ENCODE assay signal across 30 mouse cellular contexts in the genomic region with DNA sequence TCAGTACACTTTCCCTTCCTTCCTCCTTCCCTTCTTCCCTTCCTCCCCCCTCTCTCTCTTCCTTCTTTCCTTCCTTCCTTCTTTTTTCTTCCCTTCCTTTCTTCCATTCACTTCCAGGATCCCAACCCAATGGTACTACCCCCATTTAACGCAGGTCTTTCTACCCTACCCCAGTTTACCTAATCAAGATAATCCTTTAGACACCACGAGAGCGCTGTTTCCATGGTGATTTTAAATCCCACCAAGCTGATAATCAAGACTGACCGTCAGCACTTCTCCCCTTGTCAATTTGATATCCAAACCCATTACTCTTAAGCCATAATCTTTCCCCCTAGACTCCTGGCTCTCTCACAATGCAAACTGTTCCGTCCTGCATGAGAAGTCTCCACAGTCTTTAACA. TPM values are rescaled to one million over a fixed set of nuclear protein-coding genes. Genes with fewer than 3 reads are reported as not detected.
A peak's percentile ranks its signal among the peaks of the same experiment; 100 is the strongest.
DNase-seq lines count a peak whose midpoint lies in the region; ATAC-seq lines count a peak whose summit lies in the region.
"Had no signal": no experiment of that assay in that cellular context is flagged by ENCODE, and none has a peak within 500 bp of the region (broad histone marks: within the 10 kb centered on the region; RNA-seq: fewer than 3 reads in every experiment).

No protein-coding gene starts in this region.

- peaks cover 29% of the 10 kb centered on the region for H3K4me1 ChIP-seq in midbrain, embryonic 10.5 days
- H3K4me1 ChIP-seq in midbrain, embryonic 13.5 days (replicated peaks) = peaks cover 21% of the 10 kb centered on the region
- peaks cover 31% of the 10 kb centered on the region for H3K4me1 ChIP-seq in embryonic facial prominence, embryonic 10.5 days
- H3K4me1 ChIP-seq: heart, embryonic 12.5 days; heart, embryonic 15.5 days had no signal

- no peak overlapping the region for H3K9ac ChIP-seq in midbrain, embryonic 13.5 days (replicated peaks)
- H3K9ac ChIP-seq: embryonic facial prominence, embryonic 12.5 days; embryonic facial prominence, embryonic 15.5 days; forebrain, postnatal 0 days; heart, embryonic 12.5 days; heart, embryonic 15.5 days; hindbrain, embryonic 13.5 days had no signal

- H3K36me3 ChIP-seq in midbrain, embryonic 10.5 days = no peaks in the 10 kb centered on the region
- no peaks in the 10 kb centered on the region for H3K36me3 ChIP-seq in midbrain, embryonic 13.5 days
- H3K36me3 ChIP-seq in embryonic facial prominence, embryonic 10.5 days (replicated peaks) = no peaks in the 10 kb centered on the region
- H3K36me3 ChIP-seq: embryonic facial prominence, embryonic 12.5 days; embryonic facial prominence, embryonic 15.5 days; G1E; heart, embryonic 12.5 days; heart, embryonic 15.5 days; hindbrain, embryonic 10.5 days; hindbrain, embryonic 13.5 days had no signal

- WGBS in midbrain, embryonic 10.5 days = 15% methylated on average over 5 of the region's 5 CpGs
- 7% methylated on average over 5 of the region's 5 CpGs for WGBS in midbrain, embryonic 13.5 days
- WGBS in embryonic facial prominence, embryonic 10.5 days = 30% methylated on average over 5 of the region's 5 CpGs

- no peak overlapping the region for H3K4me2 ChIP-seq in midbrain, embryonic 13.5 days (replicated peaks)
- H3K4me2 ChIP-seq: embryonic facial prominence, embryonic 12.5 days; embryonic facial prominence, embryonic 15.5 days; heart, embryonic 12.5 days; heart, embryonic 15.5 days; hindbrain, embryonic 13.5 days had no signal

- no peak overlapping the region for H3K27ac ChIP-seq in midbrain, embryonic 10.5 days (replicated peaks)
- H3K27ac ChIP-seq in midbrain, embryonic 13.5 days = no peak overlapping the region
- peak overlapping the region; percentile 30; the same call in 1 of the 2 replicates for H3K27ac ChIP-seq in embryonic facial prominence, embryonic 10.5 days (replicated peaks)
- H3K27ac ChIP-seq: embryonic facial prominence, embryonic 12.5 days; embryonic facial prominence, embryonic 15.5 days; heart, embryonic 15.5 days; hindbrain, embryonic 10.5 days; hindbrain, embryonic 13.5 days had no signal

- no peak for ATAC-seq in midbrain, embryonic 13.5 days
- ATAC-seq in activated CD4-positive, CD25-positive, alpha-beta regulatory T cell, adult 4 months = no peak
- ATAC-seq in frontal cortex, adult (ENCODE audit: low TSS enrichment) = no peak
- ATAC-seq: forebrain, embryonic 14.5 days; forebrain, postnatal 0 days; hindbrain, embryonic 16.5 days; Patski had no signal

- no peaks in the 10 kb centered on the region for H3K27me3 ChIP-seq in midbrain, embryonic 10.5 days (ENCODE audit: low read depth, poor library complexity, severe bottlenecking)
- H3K27me3 ChIP-seq in midbrain, embryonic 13.5 days = no peaks in the 10 kb centered on the region
- H3K27me3 ChIP-seq in embryonic facial prominence, embryonic 10.5 days (replicated peaks; ENCODE audit: low read depth, poor library complexity, severe bottlenecking) = no peaks in the 10 kb centered on the region
- H3K27me3 ChIP-seq: CH12.LX; embryonic facial prominence, embryonic 12.5 days; embryonic facial prominence, embryonic 15.5 days; heart, embryonic 12.5 days; heart, embryonic 15.5 days; hindbrain, embryonic 13.5 days had no signal

- H3K4me3 ChIP-seq in midbrain, embryonic 10.5 days = no peak overlapping the region
- no peak overlapping the region for H3K4me3 ChIP-seq in midbrain, embryonic 13.5 days (replicated peaks)
- H3K4me3 ChIP-seq in embryonic facial prominence, embryonic 10.5 days = no peak overlapping the region
- H3K4me3 ChIP-seq: embryonic facial prominence, embryonic 12.5 days; embryonic facial prominence, embryonic 15.5 days; heart, embryonic 12.5 days; heart, embryonic 15.5 days; hindbrain, embryonic 10.5 days; hindbrain, embryonic 13.5 days had no signal

- DNase-seq in midbrain, embryonic 10.5 days (ENCODE audit: low spot score) = peak; percentile 17
- peak; percentile 9 for DNase-seq in R1 (ENCODE audit: low read depth, low spot score)
- DNase-seq in embryonic facial prominence, embryonic 10.5 days (ENCODE audit: low spot score) = no peak
- peak; percentile 18 for DNase-seq in retina, postnatal 1 day
- DNase-seq: adrenal gland, postnatal 10 days; adrenal gland, postnatal 36 days; B cell, adult 2 months; cerebellum, adult 11 months; cerebellum, adult 2 months; cerebellum, adult 9-11 months; cerebellum, postnatal 25 days; embryo, embryonic 11 days; forebrain, postnatal 0 days; gastrocnemius, postnatal 25 days; heart, postnatal 10 days; heart, postnatal 36 days had no signal

- H3K9me3 ChIP-seq in midbrain, embryonic 10.5 days (replicated peaks) = 0 out of 2 replicates have a peak, but pooled peaks cover 8% of the 10 kb centered on the region
- H3K9me3 ChIP-seq in midbrain, embryonic 13.5 days = no peaks in the 10 kb centered on the region
- H3K9me3 ChIP-seq in embryonic facial prominence, embryonic 10.5 days = 0 out of 2 replicates have a peak, but pooled peaks cover 4% of the 10 kb centered on the region
- H3K9me3 ChIP-seq: embryonic facial prominence, embryonic 12.5 days; embryonic facial prominence, embryonic 15.5 days; heart, embryonic 12.5 days; heart, embryonic 15.5 days; hindbrain, embryonic 10.5 days; hindbrain, embryonic 13.5 days had no signal

RNA-seq across cellular contexts. Expression of a gene that starts 29.4 kb away (rescaled TPM):
- 2.7 and 4.8 TPM in 2 replicates for polyA plus RNA-seq in midbrain, embryonic 10.5 days (2016; fragmentation: Nextera tagmentation; extraction: Ambion mirVana)
- 15.9 and 16.8 TPM in 2 replicates for polyA plus RNA-seq in midbrain, embryonic 13.5 days (2015; fragmentation: Nextera tagmentation; extraction: Ambion mirVana)
- polyA plus RNA-seq in embryonic facial prominence, embryonic 10.5 days (2016; fragmentation: Nextera tagmentation; extraction: Ambion mirVana) = 1.9 and 3.4 TPM in 2 replicates
- polyA plus RNA-seq in activated CD4-positive, CD25-positive, alpha-beta regulatory T cell, adult 4 months (2017; shearing (Covaris generic)) = under 1 TPM in 1 of 2 experiments, not detected in 1; 0.52 TPM
- polyA plus RNA-seq: G1E, Patski had no signal
